Mouse (Mus musculus) bone marrow macrophage, adult 2 months (primary cell): Measurements from ENCODE around the gene Lefty1.

ENCODE experiments used
- CTCF ChIP-seq: IDR thresholded peaks from 2 replicates; pipeline ENCODE4 v1.5.1; 2012; ENCODE audit warnings: low read depth, mild to moderate bottlenecking, low read length, moderate library complexity
- POLR2A ChIP-seq: IDR thresholded peaks from 2 replicates; pipeline ENCODE4 v1.6.1; 2012; ENCODE audit warnings: mild to moderate bottlenecking, low read depth, low read length, borderline replicate concordance

- peak; percentile 93 for TF ChIP-seq CTCF
- TF ChIP-seq POLR2A, result no peak
These were observed 52.9 kb downstream of the Lefty1 start for GRCm38 (mm10) chr1:180987759-180988158.
